Mouse (Mus musculus) heart, embryonic 10.5 days (tissue): Measurements from ENCODE around the gene Gcg. TPM values are rescaled to one million over a fixed set of nuclear protein-coding genes. Genes with fewer than 3 reads are reported as not detected.

Source experiments
- DNase-seq: peaks from one replicate; pipeline ENCODE4 v3.0.0-alpha.2; 2017; ENCODE audit warnings: low spot score
- H3K27ac ChIP-seq: fragments of 300-500 bp; sonication (generic); 2 replicates; pipeline ENCODE4 v1.5.1; 2016; ENCODE audit warnings: mild to moderate bottlenecking
- H3K27me3 ChIP-seq: fragments of 300-500 bp; sonication (generic); 2 replicates; pipeline ENCODE4 v1.6.1; 2016; ENCODE audit warnings: mild to moderate bottlenecking; ENCODE audit not compliant: poor library complexity, insufficient read depth, severe bottlenecking
- H3K36me3 ChIP-seq: fragments of 300-500 bp; sonication (generic); 2 replicates; pipeline ENCODE4 v1.6.1; 2016; ENCODE audit warnings: mild to moderate bottlenecking, moderate library complexity
- H3K4me1 ChIP-seq: fragments of 300-500 bp; sonication (generic); 2 replicates; pipeline ENCODE4 v1.6.1; 2016; ENCODE audit warnings: mild to moderate bottlenecking
- H3K4me3 ChIP-seq: fragments of 300-500 bp; sonication (generic); 2 replicates; pipeline ENCODE4 v1.5.1; 2016; ENCODE audit warnings: mild to moderate bottlenecking, moderate library complexity
- H3K9me3 ChIP-seq: fragments of 300-500 bp; sonication (generic); 2 replicates; pipeline ENCODE4 v1.6.1; 2016; ENCODE audit warnings: mild to moderate bottlenecking, moderate library complexity
- WGBS: fragments of 180-500 bp; shearing (Covaris S2); methylation state at CpG from one replicate; pipeline ENCODE4 v1.1.7; 2016; 5-methylcytosine and 5-hydroxymethylcytosine counted together
- polyA plus RNA-seq: library from polyadenylated mRNA; unstranded; fragments of >200 nt; fragmentation: Nextera tagmentation; extraction: Ambion mirVana; gene quantifications from 2 replicates; pipeline ENCODE4 v1.2.1, GENCODE M21; 2016

Gene Gcg
- polyA plus RNA-seq, 1 experiment from 2014 or later = 5.9 TPM

GRCm38 (mm10) chr2:62454033-62454432, 29.4 kb downstream of the Gcg start:
- WGBS = 72% methylated on average over 6 of the region's 6 CpGs
- no peak for DNase-seq
- H3K9me3 ChIP-seq = no peaks in the 10 kb centered on the region
- no peaks in the 10 kb centered on the region for H3K27me3 ChIP-seq
- H3K27ac ChIP-seq = no peak overlapping the region
- no peaks in the 10 kb centered on the region for H3K36me3 ChIP-seq
- no peaks in the 10 kb centered on the region for H3K4me1 ChIP-seq
- no peak overlapping the region for H3K4me3 ChIP-seq

GRCm38 (mm10) chr2:62450364-62450763, 33.1 kb downstream of the Gcg start:
- WGBS = 87% methylated on average over 6 of the region's 6 CpGs

GRCm38 (mm10) chr2:62449692-62450346, 33.6 kb downstream of the Gcg start:
- H3K36me3 ChIP-seq = no peaks in the 10 kb centered on the region
- no peaks in the 10 kb centered on the region for H3K27me3 ChIP-seq
- WGBS = 85% methylated on average over 5 of the region's 5 CpGs
- H3K4me3 ChIP-seq = no peak overlapping the region
- H3K9me3 ChIP-seq = no peaks in the 10 kb centered on the region
- no peak overlapping the region for H3K27ac ChIP-seq
- DNase-seq = no peak
- no peaks in the 10 kb centered on the region for H3K4me1 ChIP-seq

More at GRCm38 (mm10) chr2:62450364-62450763, 33.1 kb downstream of the Gcg start:
- H3K4me3 ChIP-seq = no peak overlapping the region
- no peak for DNase-seq
- H3K27me3 ChIP-seq = no peaks in the 10 kb centered on the region
- H3K36me3 ChIP-seq = no peaks in the 10 kb centered on the region
- no peaks in the 10 kb centered on the region for H3K9me3 ChIP-seq
- H3K27ac ChIP-seq = no peak overlapping the region
- no peaks in the 10 kb centered on the region for H3K4me1 ChIP-seq

- H3K4me3 ChIP-seq = peak overlapping the region; percentile 45
- H3K9me3 ChIP-seq = no peaks in the 10 kb centered on the region
- 40% methylated on average over 13 of the region's 13 CpGs for WGBS
- peaks cover 5% of the 10 kb centered on the region; the same call in 1 of the 2 replicates for H3K4me1 ChIP-seq
- DNase-seq = peak; percentile 88
- H3K27ac ChIP-seq = peak overlapping the region; percentile 67
- no peaks in the 10 kb centered on the region for H3K27me3 ChIP-seq
- H3K36me3 ChIP-seq = no peaks in the 10 kb centered on the region
These were observed 42.5 kb downstream of the Gcg start for GRCm38 (mm10) chr2:62440802-62441544.

GRCm38 (mm10) chr2:62440083-62440482, 43.4 kb downstream of the Gcg start:
- no peak overlapping the region for H3K4me3 ChIP-seq
- no peak overlapping the region for H3K27ac ChIP-seq
- H3K4me1 ChIP-seq = peaks cover 5% of the 10 kb centered on the region; the same call in 1 of the 2 replicates
- 82% methylated on average over 4 of the region's 4 CpGs for WGBS
- no peaks in the 10 kb centered on the region for H3K36me3 ChIP-seq
- no peaks in the 10 kb centered on the region for H3K9me3 ChIP-seq
- no peaks in the 10 kb centered on the region for H3K27me3 ChIP-seq
- DNase-seq = no peak

GRCm38 (mm10) chr2:62431245-62431795, 52.1 kb downstream of the Gcg start:
- no peaks in the 10 kb centered on the region for H3K9me3 ChIP-seq
- 82% methylated on average over 8 of the region's 8 CpGs for WGBS
- no peaks in the 10 kb centered on the region for H3K36me3 ChIP-seq
- H3K27ac ChIP-seq = no peak overlapping the region
- no peak for DNase-seq
- H3K4me1 ChIP-seq = no peaks in the 10 kb centered on the region
- H3K4me3 ChIP-seq = no peak overlapping the region
- H3K27me3 ChIP-seq = no peaks in the 10 kb centered on the region

- Histone ChIP-seq H3K9me3 (no peaks in the 10 kb centered on the region), H3K27me3 (no peaks in the 10 kb centered on the region)
These were observed 57.5 kb downstream of the Gcg start for GRCm38 (mm10) chr2:62425941-62426340.

More at GRCm38 (mm10) chr2:62425941-62426340, 57.5 kb downstream of the Gcg start:
- no peak overlapping the region for H3K27ac ChIP-seq
- no peak for DNase-seq
- H3K4me1 ChIP-seq = no peaks in the 10 kb centered on the region
- no peaks in the 10 kb centered on the region for H3K36me3 ChIP-seq
- H3K4me3 ChIP-seq = no peak overlapping the region
- WGBS = 76% methylated on average over 3 of the region's 3 CpGs

Other genes with a start within 250 kb of the Gcg start
- 8.7 and 11.8 TPM in 2 replicates for gene Dpp4, start 71.4 kb downstream of the Gcg start, polyA plus RNA-seq
- gene Fap, start 90.4 kb upstream of the Gcg start, polyA plus RNA-seq = 0.65 and 1.3 TPM in 2 replicates
- gene Ifih1, start 162.6 kb upstream of the Gcg start, polyA plus RNA-seq = 0.93 and 1.0 TPM in 2 replicates
- gene Gca, start 180.6 kb upstream of the Gcg start, polyA plus RNA-seq = 9.0 and 14.6 TPM in 2 replicates